Mouse (Mus musculus) bone marrow, adult 2 months (tissue): Measurements from ENCODE around the gene Lrrc73. TPM values are rescaled to one million over a fixed set of nuclear protein-coding genes. Genes with fewer than 3 reads are reported as not detected.

Experiments
- H3K27ac ChIP-seq: fragments of 200-500 bp; 2 replicates; pipeline ENCODE4 v1.5.1; 2012; ENCODE audit warnings: low read depth, mild to moderate bottlenecking, control low read depth, inconsistent platforms, low read length; ENCODE audit not compliant: control insufficient read depth, poor library complexity, insufficient read depth
- H3K4me1 ChIP-seq: fragments of 200-500 bp; 2 replicates; pipeline ENCODE4 v1.6.1; 2011; ENCODE audit warnings: low read length; ENCODE audit not compliant: control insufficient read depth, insufficient read depth
- H3K4me3 ChIP-seq: fragments of 200-500 bp; replicated peaks from 2 replicates; pipeline ENCODE3; 2011; ENCODE audit warnings: mild to moderate bottlenecking, low read depth, low read length, control low read depth; ENCODE audit not compliant: control insufficient read depth
- CTCF ChIP-seq: fragments of 200-500 bp; IDR thresholded peaks from 2 replicates; pipeline ENCODE4 v1.5.1; 2011; ENCODE audit warnings: low read length, control low read depth; ENCODE audit not compliant: control insufficient read depth, insufficient read depth
- POLR2A ChIP-seq: fragments of 200-500 bp; IDR thresholded peaks from 2 replicates; pipeline ENCODE4 v1.6.1; 2011; ENCODE audit warnings: low read depth, mild to moderate bottlenecking, control low read depth, low read length, borderline replicate concordance; ENCODE audit not compliant: control insufficient read depth
- WGBS: fragments of 180-500 bp; shearing (Covaris S2); methylation state at CpG from one replicate; pipeline ENCODE4 v1.1.7; 2018; 5-methylcytosine and 5-hydroxymethylcytosine counted together
- polyA plus RNA-seq: library from polyadenylated mRNA; stranded (reverse); fragments of >200 nt; gene quantifications from 2 replicates; pipeline ENCODE4 v1.2.4, GENCODE M21; 2011; ENCODE audit warnings: low replicate concordance; ENCODE audit not compliant: missing spikeins, insufficient read depth, insufficient read length

Gene Lrrc73
- polyA plus RNA-seq, 1 experiment, result 2.4 TPM

DNA sequence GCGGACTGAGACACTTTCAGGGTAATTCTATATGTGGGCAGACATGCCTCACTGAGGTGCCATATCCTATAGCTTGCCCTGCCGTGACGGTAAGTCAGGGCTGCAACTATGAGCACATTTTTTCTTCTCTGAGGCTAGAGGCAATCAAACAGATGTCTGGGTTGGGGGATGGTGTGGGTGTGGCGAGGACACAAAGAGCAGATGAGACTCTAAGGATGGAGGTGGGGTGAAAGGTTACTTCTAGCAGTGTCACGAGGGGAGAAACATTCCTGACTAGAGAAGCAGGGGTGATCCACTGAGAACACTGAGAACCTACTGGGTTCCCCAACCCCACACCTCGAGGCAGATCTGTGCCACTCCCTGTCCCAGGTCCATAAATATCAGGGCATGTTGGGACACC is 13.7 kb downstream of the Lrrc73 start:
- WGBS, result 86% methylated on average over 6 of the region's 6 CpGs
- Histone ChIP-seq H3K27ac (no peak overlapping the region), H3K4me1 (no peaks in the 10 kb centered on the region), H3K4me3 (no peak overlapping the region)
- TF ChIP-seq CTCF (no peak), POLR2A (no peak)

DNA sequence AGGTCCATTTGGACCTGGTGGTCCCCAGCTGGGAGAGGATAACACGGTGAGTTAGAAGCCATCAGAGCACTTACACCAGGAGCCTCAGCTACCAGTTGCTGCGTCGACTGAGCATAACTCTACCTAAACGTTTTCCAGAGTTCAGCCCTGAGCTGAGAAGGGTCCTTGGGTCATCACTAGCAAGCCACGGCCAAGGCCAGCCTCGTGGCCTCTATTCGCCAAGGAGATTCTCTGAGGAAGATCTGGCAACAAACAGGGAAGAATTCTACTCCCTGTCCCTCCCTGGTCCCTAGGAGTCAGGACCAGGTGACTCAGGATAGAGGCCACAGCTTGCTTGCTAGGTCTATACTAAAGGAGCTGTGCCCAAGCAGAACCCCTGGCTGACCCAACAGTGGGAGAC is 14.2 kb downstream of the Lrrc73 start:
- TF ChIP-seq CTCF, result no peak
- TF ChIP-seq POLR2A, result no peak
- no peaks in the 10 kb centered on the region for H3K4me1 ChIP-seq
- 89% methylated on average over 7 of the region's 7 CpGs for WGBS
- H3K27ac ChIP-seq, result no peak overlapping the region
- no peak overlapping the region for H3K4me3 ChIP-seq

DNA sequence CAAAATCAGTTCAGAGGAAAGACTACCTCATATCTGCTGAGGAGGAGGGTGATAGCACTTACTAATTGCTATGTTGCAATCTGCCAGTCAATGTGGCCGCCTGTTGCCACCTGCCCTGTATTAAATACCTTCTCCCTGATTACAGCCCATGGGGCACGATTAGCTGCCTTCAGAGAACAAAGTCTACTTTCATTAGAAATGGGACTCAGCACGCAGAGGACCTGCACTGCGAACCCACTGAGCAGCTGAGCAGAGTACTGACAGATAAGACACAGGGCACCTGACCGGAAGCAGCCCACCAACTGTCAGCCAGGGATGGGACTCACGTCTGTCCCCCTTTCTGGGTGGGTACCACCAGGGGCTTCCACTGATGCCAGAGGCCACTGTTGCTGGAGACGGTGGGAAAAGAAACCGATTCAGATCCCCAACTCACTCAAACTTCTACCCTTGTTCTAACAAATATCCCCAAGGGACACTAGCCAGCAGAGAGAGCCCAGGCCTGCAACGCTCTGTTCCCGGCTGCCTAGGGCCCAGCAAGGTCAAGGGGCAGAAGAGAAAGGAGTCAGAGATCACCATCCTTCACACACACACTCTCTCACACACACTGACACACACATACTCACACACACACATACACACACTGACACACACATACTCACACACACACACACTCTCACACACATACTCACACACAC is 14.8 kb downstream of the Lrrc73 start:
- H3K27ac ChIP-seq, result no peak overlapping the region
- no peak overlapping the region for H3K4me3 ChIP-seq
- H3K4me1 ChIP-seq, result no peaks in the 10 kb centered on the region
- TF ChIP-seq CTCF (no peak), POLR2A (no peak)
- 83% methylated on average over 10 of the region's 10 CpGs for WGBS

DNA sequence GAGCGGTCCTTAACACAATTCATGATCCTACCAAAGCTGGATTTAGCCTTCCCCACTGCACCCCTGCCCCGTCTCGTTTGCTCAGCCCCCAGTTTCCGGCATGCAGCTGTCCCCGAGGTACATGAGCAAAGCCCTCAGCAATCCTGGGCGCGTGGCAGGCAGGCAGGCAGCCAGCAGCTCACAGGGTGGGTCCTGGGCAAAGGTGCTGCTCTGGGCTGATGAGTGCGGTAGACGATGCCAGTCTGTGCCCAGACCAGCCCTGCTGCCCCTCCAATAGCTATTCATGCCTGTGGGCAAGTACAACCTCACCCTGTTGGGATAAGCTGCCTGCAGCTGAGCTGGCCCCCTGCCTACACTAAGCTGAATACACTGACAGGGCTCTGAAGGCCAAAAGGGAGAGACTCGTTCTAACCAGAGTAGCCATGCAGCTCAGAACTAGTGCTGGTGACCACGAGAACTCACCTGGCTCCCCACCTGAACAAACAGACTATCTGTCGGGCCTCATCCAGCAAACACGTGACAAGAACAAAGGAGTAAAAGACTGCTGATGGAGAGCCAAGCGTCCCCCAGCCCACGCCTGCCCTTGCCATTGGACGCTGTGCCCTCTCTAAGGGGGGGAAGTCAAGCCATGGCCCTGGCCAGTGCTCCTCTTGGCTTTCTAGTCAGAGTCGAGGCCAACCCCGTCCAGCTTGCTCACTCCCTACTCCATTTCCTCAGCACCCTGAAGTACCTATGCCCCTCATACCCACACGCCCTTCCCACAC is 16.6 kb downstream of the Lrrc73 start:
- Histone ChIP-seq H3K4me1 (no peaks in the 10 kb centered on the region), H3K27ac (no peak overlapping the region), H3K4me3 (no peak overlapping the region)
- WGBS, result 88% methylated on average over 19 of the region's 19 CpGs
- TF ChIP-seq CTCF (no peak), POLR2A (no peak)

DNA sequence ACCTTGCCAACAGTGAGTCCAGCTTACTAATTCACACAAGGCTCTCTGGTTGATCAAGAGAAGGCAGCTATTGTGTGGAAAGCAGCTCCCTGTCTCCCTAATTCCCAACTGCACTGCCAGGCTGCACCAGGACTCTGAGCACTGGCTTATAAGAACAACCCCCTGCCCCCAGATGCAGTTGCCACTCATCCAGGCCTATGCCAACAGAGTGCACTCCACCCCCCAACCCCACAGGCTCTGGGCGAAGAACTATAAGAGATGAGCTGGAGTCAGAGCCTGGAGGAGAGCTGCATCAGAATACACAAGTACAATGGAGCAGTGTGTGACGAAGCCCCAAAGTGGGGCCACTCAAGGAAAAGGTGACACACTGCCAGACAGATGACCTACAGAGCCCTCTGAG is 18.7 kb downstream of the Lrrc73 start:
- Histone ChIP-seq H3K27ac (no peak overlapping the region), H3K4me3 (no peak overlapping the region), H3K4me1 (no peaks in the 10 kb centered on the region)
- TF ChIP-seq POLR2A (no peak), CTCF (no peak)
- WGBS, result 88% methylated on average over 2 of the region's 2 CpGs

DNA sequence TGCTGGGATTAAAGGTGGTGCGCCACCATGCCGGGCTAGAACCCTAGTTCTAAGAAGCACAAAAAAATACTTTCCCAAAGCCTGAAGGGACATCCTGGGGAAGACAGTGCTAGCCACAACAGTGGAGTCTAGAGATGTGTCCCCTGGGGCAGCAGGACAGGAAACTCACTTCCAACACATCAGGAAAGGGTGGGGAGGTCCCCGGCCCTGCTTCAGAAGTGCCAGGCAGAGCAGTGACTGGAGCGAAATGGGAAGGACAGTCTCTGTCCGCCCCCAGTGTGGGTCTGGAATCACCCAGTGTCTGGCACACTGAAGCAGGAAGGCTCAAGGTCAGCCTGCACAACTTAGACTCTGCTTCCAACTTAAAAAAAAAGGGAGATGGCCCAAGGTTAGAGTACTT is 19.3 kb downstream of the Lrrc73 start:
- 87% methylated on average over 5 of the region's 5 CpGs for WGBS
- H3K4me3 ChIP-seq, result no peak overlapping the region

DNA sequence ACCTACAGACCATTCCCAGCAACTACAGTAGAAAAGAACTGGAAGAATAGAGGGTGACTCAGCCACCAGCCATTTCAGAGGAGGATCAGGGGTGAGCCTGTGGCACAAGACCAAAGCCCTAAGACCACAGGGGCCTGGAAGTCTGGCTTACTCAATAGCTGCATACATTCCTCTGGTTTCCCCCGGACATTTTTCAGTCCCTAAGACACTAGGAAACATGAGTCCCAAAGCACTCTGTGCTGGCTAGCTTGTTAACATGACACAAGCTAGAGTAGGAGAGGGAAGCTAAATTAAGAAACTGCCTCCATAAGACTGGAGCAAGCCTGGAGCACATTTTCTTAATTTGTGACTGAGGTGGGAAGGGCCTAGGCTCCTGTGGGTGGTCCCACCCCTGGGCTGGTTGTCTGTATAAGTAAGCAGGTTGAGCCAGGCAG is 20.5 kb downstream of the Lrrc73 start:
- Histone ChIP-seq H3K4me3 (no peak overlapping the region), H3K27ac (no peak overlapping the region), H3K4me1 (no peaks in the 10 kb centered on the region)
- TF ChIP-seq CTCF, result no peak
- TF ChIP-seq POLR2A, result no peak
- 76% methylated on average over 1 of the region's 1 CpGs for WGBS

More for the DNA sequence above, 19.3 kb downstream of the Lrrc73 start:
- TF ChIP-seq CTCF (no peak), POLR2A (no peak)
- Histone ChIP-seq H3K27ac (no peak overlapping the region), H3K4me1 (no peaks in the 10 kb centered on the region)

DNA sequence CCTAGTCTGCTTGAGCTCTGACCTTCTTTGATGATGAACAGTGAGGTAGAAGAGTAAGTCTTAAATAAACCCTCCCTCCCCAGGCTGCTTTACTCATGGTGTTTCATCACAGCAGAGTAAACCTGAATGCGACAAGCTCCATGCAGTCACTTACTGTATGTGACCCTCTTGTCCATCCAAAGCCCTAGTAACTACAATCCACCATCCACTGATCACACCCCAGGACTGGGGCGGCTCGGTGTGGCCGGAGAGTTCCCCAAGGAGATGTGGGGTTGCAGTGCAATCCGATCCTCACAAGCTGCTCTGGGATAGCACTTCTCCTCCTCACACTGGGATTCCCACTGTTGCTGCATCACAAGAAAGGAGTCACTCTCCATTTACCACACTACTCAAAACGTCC is 21.1 kb downstream of the Lrrc73 start:
- H3K4me1 ChIP-seq, result no peaks in the 10 kb centered on the region
- no peak for TF ChIP-seq POLR2A
- TF ChIP-seq CTCF, result no peak
- 83% methylated on average over 6 of the region's 6 CpGs for WGBS
- H3K4me3 ChIP-seq, result no peak overlapping the region
- no peak overlapping the region for H3K27ac ChIP-seq

DNA sequence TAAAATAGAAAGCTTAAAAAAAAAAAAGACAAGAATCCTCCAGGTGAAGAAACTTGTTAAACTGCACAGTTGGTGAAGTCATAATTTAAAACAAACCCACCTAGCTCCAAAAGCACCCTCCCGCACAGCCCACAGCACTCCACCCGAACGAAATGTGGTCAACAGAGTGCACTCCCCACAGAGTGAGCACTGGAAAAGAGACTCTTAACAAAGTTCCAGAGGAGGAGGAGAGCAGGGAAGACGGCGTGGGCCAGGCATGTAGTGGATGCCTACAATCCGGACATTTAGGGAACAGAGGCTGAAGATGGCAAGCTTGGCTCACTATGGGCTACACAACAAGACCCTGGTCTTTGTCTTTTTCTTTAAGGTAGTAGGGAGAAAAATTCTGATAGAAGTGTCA is 21.7 kb downstream of the Lrrc73 start:
- Histone ChIP-seq H3K27ac (no peak overlapping the region), H3K4me1 (no peaks in the 10 kb centered on the region), H3K4me3 (no peak overlapping the region)
- WGBS, result 91% methylated on average over 6 of the region's 6 CpGs
- no peak for TF ChIP-seq POLR2A
- TF ChIP-seq CTCF, result no peak
